Mouse (Mus musculus): Measurements from ENCODE around the gene Pptc7. TPM values are rescaled to one million over a fixed set of nuclear protein-coding genes. Genes with fewer than 3 reads are reported as not detected.
A peak's percentile ranks its signal among the peaks of the same experiment; 100 is the strongest.

The Pptc7 gene
- polyA plus RNA-seq, 1 experiment from 2014 or later: 6.5 TPM

DNA sequence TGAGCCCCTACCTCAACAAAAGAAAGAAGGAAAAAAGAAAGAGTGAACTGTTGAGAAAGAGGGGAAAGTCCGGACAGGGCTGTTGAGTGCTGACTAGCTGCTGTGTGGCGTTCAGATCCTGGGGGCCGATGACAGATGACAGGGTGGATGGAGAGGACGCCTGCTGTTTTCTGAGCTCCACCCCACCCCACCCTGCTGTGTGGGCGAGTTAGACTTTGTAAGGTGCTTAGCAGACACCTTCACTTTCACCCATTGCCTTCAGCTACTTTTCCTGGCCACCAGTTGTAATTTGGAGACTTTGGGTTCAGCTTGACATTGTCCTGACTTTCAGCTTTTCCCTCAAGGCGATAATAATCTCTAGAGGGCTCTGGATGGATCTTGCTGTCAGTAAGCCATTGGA, 7.0 kb downstream of the Pptc7 start:
- H3K27me3 ChIP-seq (replicated peaks; ENCODE audit: control insufficient read depth, insufficient read depth, low read length): no peaks in the 10 kb centered on the region
- ATAC-seq: no peak
- H3K27ac ChIP-seq (ENCODE audit: low read depth, low read length): no peak overlapping the region
- H3K9ac ChIP-seq (ENCODE audit: low read depth, low read length): no peak overlapping the region
- H3K9me3 ChIP-seq (ENCODE audit: control insufficient read depth, low read length): no peaks in the 10 kb centered on the region
- no peaks in the 10 kb centered on the region for H3K36me3 ChIP-seq (ENCODE audit: control insufficient read depth, insufficient read depth, low read length)
- H3K4me2 ChIP-seq (ENCODE audit: low read length): no peak overlapping the region
- H3K4me3 ChIP-seq (ENCODE audit: low read length): no peak overlapping the region
- H3K4me1 ChIP-seq (ENCODE audit: control insufficient read depth, insufficient read depth, low read depth, low read length): peaks cover 16% of the 10 kb centered on the region
- 58% methylated on average over 6 of the region's 6 CpGs for WGBS

DNA sequence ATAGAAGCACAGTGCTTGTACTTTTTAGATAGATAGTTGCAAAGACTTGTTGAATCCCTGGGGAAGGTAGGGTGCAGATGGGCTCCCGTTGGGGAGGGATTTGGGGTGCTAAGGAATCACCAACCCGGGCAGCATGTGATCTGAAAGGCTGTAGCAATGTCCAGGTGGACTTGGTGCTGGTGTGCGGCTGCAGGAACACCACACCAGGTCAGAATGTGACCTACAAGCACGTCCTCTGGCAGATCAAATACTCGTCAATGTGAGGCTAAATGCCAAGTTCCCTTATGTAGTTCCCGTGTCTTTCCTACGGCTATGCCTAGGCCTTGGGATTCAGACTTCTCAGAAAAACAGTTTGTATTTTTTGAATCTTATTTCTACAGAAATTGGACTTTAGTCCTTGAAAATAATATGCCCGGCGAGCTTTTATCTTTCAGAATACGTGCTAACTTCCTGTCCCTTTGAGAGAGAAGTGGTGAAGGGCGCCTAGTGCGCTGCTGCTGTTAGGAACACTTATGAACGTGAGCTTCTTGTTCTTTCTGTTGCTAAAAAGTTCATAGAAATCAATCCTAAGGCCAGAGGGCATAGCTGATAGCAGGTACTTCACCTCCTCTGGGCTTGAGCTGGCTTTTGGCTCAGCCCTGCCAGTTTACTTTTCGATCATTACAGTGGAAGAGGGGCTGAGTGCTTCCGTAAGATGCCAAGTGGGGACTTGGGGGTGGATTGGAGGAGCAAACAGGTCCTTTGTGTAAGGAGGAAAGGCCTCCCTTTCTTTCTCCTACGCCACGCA, 7.6 kb downstream of the Pptc7 start:
- peaks cover 13% of the 10 kb centered on the region for H3K4me1 ChIP-seq (ENCODE audit: control insufficient read depth, insufficient read depth, low read depth, low read length)
- WGBS: 70% methylated on average over 17 of the region's 17 CpGs
- H3K27ac ChIP-seq (ENCODE audit: low read depth, low read length): no peak overlapping the region

DNA sequence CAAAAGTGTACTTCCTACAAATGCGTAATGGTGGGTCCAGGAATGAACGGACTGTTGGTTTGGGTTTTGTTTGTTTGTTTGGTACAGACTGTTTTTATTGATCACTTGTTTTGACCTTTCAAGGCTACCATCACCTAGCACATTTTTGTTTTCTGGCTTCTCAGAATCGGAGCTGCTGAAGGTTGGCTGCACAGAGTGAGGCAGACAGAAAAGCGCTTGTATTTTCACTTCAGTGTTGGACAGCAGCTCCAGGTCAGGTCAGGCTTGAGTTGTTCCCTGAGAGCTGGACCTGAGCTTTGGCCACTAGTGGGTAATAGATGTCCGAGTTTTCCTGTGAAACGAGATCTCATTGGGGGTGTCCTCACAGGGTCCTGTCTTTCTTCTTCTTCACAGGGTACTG, 9.0 kb downstream of the Pptc7 start:
- no peak overlapping the region for H3K9ac ChIP-seq (ENCODE audit: low read depth, low read length)
- no peak overlapping the region for H3K4me3 ChIP-seq (ENCODE audit: low read length)
- no peaks in the 10 kb centered on the region for H3K36me3 ChIP-seq (ENCODE audit: control insufficient read depth, insufficient read depth, low read length)
- H3K4me1 ChIP-seq (ENCODE audit: control insufficient read depth, insufficient read depth, low read depth, low read length): peaks cover 11% of the 10 kb centered on the region
- no peaks in the 10 kb centered on the region for H3K27me3 ChIP-seq (replicated peaks; ENCODE audit: control insufficient read depth, insufficient read depth, low read length)
- no peak for ATAC-seq
- 76% methylated on average over 6 of the region's 6 CpGs for whole genome bisulfite sequencing
- H3K9me3 ChIP-seq (ENCODE audit: control insufficient read depth, low read length): no peaks in the 10 kb centered on the region
- H3K4me2 ChIP-seq (ENCODE audit: low read length): no peak overlapping the region
- no peak overlapping the region for H3K27ac ChIP-seq (ENCODE audit: low read depth, low read length)

More for the DNA sequence above, 7.6 kb downstream of the Pptc7 start:
- no peaks in the 10 kb centered on the region for H3K36me3 ChIP-seq (ENCODE audit: control insufficient read depth, insufficient read depth, low read length)
- no peak overlapping the region for H3K4me2 ChIP-seq (ENCODE audit: low read length)
- H3K4me3 ChIP-seq (ENCODE audit: low read length): no peak overlapping the region
- ATAC-seq: no peak
- no peaks in the 10 kb centered on the region for H3K9me3 ChIP-seq (ENCODE audit: control insufficient read depth, low read length)
- H3K27me3 ChIP-seq (replicated peaks; ENCODE audit: control insufficient read depth, insufficient read depth, low read length): no peaks in the 10 kb centered on the region
- H3K9ac ChIP-seq (ENCODE audit: low read depth, low read length): no peak overlapping the region

DNA sequence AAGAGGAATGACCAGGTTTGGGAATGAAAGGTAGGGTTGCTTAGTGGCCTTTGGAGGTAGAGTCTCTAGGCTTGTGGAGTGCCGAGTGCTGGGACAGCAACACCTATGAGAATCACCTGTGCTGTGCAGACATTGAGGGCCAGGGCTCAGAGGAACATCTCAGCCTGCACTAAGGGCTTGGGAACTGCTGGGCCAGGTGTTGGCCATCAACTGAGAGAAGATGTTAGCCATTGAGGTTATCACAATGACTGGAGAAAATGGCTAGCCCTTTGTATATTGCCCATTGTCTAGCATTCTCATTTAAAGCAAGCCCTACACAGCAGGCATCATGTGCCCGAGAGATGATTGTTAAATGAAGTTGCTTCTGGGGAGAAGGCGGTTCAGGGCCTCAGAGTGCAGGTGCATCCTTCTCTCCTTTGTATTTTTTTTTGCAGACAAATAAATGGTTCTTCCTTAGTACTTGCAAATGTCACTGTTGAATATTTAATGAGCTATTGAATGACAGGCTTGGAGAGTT, 10.1 kb downstream of the Pptc7 start:
- Histone ChIP-seq H3K4me1 (ENCODE audit: control insufficient read depth, insufficient read depth, low read depth, low read length) (peaks cover 11% of the 10 kb centered on the region), H3K4me3 (ENCODE audit: low read length) (no peak overlapping the region), H3K27ac (ENCODE audit: low read depth, low read length) (no peak overlapping the region), H3K9ac (ENCODE audit: low read depth, low read length) (0 out of 2 replicates have a peak overlapping the region, but pooled peaks have one; percentile 19), H3K36me3 (ENCODE audit: control insufficient read depth, insufficient read depth, low read length) (no peaks in the 10 kb centered on the region), H3K4me2 (ENCODE audit: low read length) (no peak overlapping the region), H3K9me3 (ENCODE audit: control insufficient read depth, low read length) (no peaks in the 10 kb centered on the region), H3K27me3 (replicated peaks; ENCODE audit: control insufficient read depth, insufficient read depth, low read length) (no peaks in the 10 kb centered on the region)
- WGBS: 44% methylated on average over 3 of the region's 3 CpGs
- no peak for ATAC-seq

DNA sequence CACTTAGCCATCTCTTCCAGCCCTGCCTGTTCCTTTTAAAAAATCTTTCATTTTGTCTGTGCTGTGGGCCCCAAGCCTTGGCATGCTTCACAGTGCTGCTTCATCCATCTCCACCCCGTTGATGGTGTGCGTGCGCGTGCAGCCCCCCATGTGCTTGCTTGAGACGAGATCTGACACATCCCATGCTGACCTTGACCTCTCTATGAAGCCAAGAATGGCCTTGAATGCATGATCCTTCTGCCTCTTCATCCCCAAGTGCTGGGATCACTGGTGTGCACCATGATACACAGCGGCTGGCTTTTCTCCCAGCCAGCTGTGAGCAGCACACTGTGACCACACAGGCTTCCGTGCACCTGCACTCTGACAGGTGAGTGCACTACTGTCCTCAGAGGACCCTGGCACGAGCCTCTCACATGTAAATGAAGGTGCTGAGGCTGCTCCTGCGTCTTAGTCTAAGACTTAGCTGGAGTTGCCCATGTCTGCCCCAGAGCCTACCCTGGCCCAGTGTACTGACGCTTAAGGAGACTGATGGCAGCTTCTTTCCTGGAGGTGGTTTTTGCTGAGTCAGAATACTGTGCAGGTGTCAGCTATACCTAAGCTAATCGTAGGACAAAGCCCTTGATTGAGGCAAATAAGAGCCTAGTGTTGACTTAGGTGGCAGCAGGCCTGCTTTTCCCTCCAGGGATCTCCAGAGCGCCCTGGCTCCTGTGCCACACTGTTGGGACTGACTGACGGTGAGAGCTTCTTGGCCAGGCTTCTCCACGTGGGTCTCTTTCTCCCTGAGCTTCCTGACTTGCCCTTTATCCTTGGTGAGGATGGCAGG, 11.2 kb downstream of the Pptc7 start:
- no peak overlapping the region for H3K27ac ChIP-seq (ENCODE audit: low read depth, low read length)
- no peak overlapping the region for H3K4me3 ChIP-seq (ENCODE audit: low read length)
- no peak overlapping the region for H3K4me2 ChIP-seq (ENCODE audit: low read length)
- no peak overlapping the region for H3K9ac ChIP-seq (ENCODE audit: low read depth, low read length)
- H3K9me3 ChIP-seq (ENCODE audit: control insufficient read depth, low read length): no peaks in the 10 kb centered on the region
- H3K4me1 ChIP-seq (ENCODE audit: control insufficient read depth, insufficient read depth, low read depth, low read length): peaks cover 11% of the 10 kb centered on the region
- H3K27me3 ChIP-seq (replicated peaks; ENCODE audit: control insufficient read depth, insufficient read depth, low read length): no peaks in the 10 kb centered on the region
- ATAC-seq: no peak; the same call in 1 of the 2 replicates
- no peaks in the 10 kb centered on the region for H3K36me3 ChIP-seq (ENCODE audit: control insufficient read depth, insufficient read depth, low read length)
- 63% methylated on average over 14 of the region's 14 CpGs for WGBS

DNA sequence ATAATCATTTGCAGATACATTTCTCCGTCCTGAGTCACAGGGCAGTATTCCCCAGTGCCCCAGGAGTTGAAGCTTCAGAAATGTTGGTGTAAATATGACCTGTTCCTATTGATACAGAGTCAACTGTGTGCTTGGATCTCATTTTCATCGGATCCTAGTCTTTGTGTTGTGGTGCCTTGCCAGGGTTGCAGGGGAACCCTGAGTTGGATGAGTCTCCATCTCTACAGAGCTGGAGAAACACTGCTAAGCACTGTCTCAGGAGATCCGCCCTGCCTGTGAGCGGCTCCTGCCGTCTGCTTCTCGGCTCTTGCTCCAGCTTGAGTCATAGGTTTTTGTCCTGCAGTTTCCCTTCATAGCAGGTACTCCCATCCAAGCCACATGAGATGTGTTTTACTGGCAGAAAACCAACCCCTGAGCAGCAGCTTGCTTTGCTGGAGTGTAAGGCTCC, 15.9 kb downstream of the Pptc7 start:
- H3K9ac ChIP-seq (ENCODE audit: low read depth, low read length): no peak overlapping the region
- ATAC-seq: no peak
- H3K4me2 ChIP-seq (ENCODE audit: low read length): no peak overlapping the region
- no peak overlapping the region for H3K4me3 ChIP-seq (ENCODE audit: low read length)
- H3K9me3 ChIP-seq (ENCODE audit: control insufficient read depth, low read length): no peaks in the 10 kb centered on the region
- 87% methylated on average over 6 of the region's 6 CpGs for WGBS
- H3K27ac ChIP-seq (ENCODE audit: low read depth, low read length): no peak overlapping the region
- no peaks in the 10 kb centered on the region for H3K27me3 ChIP-seq (replicated peaks; ENCODE audit: control insufficient read depth, insufficient read depth, low read length)
- no peaks in the 10 kb centered on the region for H3K36me3 ChIP-seq (ENCODE audit: control insufficient read depth, insufficient read depth, low read length)
- H3K4me1 ChIP-seq (ENCODE audit: control insufficient read depth, insufficient read depth, low read depth, low read length): peaks cover 13% of the 10 kb centered on the region

DNA sequence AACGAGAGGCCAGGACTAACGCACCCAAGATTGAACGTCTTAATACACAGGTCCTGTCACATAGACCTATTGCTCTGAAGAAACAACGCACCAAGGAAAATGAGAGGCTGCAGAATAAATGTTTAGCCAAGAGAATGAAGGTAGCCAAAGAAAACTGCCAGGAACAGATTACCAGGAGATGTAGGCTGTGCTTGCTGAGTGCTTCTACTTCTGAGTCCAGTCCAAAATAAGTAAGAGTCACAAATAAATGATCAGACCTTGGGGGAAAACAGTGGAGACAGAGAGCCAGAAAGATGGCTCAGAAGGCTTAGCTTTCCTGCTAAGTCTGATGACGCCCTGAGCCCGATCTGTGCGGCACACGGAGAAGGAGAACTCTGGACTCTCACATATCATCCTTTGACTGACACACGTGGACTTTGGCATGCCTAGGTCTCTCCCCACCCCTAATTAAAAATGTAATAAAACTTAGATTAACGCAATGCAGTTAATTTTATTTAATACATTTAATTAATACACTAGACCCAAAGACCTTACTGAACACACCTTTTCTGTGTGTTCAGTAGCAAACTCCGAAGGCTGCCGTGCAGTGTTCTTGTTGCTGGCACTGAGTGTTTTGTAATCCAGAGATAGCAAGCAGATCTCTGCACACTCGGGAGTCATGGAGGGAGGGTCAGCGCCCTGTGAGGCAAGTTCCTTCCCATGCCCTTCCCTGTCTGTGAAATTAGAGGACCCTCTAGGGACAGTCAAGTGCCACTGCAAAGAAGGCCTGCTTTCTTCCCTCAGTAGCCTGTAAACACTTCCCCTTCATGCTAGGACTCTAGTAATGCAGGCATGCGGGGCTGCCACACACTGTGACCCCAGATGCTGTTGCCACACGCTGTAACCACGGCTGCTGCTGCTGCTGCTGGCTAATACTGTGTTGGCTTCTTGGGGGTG, 18.9 kb downstream of the Pptc7 start:
- ATAC-seq: 0 out of 2 replicates have a peak, but pooled peaks have one; percentile 37
- Histone ChIP-seq H3K4me2 (ENCODE audit: low read length) (no peak overlapping the region), H3K9ac (ENCODE audit: low read depth, low read length) (peak overlapping the region; percentile 11; the same call in 1 of the 2 replicates), H3K36me3 (ENCODE audit: control insufficient read depth, insufficient read depth, low read length) (no peaks in the 10 kb centered on the region), H3K27ac (ENCODE audit: low read depth, low read length) (0 out of 2 replicates have a peak overlapping the region, but pooled peaks have one; percentile 12), H3K4me3 (ENCODE audit: low read length) (no peak overlapping the region), H3K4me1 (ENCODE audit: control insufficient read depth, insufficient read depth, low read depth, low read length) (peaks cover 13% of the 10 kb centered on the region), H3K9me3 (ENCODE audit: control insufficient read depth, low read length) (no peaks in the 10 kb centered on the region), H3K27me3 (replicated peaks; ENCODE audit: control insufficient read depth, insufficient read depth, low read length) (no peaks in the 10 kb centered on the region)
- 67% methylated on average over 17 of the region's 17 CpGs for WGBS

DNA sequence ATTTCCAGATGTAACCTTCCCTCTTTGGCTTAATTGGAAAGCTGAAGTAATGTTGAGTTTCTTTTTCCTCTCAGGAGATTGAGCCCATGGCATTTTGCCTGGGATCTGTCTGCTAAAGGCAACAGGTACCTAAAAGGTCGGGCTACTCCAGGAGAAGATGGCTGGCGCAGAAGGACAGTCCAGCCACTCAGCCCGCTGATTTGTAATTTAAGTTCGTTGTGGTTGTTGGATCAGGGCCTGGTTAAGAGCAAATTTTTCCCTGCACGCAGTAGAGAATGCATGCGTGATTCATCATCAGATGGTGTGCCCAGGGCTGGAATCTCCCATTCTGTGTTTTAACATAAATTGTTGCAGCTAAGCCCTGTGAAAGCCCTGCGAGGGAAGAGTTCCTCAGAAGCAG, 19.8 kb downstream of the Pptc7 start:
- Histone ChIP-seq H3K4me2 (ENCODE audit: low read length) (no peak overlapping the region), H3K4me1 (ENCODE audit: control insufficient read depth, insufficient read depth, low read depth, low read length) (peaks cover 13% of the 10 kb centered on the region), H3K27ac (ENCODE audit: low read depth, low read length) (no peak overlapping the region; the same call in 1 of the 2 replicates), H3K4me3 (ENCODE audit: low read length) (no peak overlapping the region), H3K36me3 (ENCODE audit: control insufficient read depth, insufficient read depth, low read length) (no peaks in the 10 kb centered on the region), H3K9me3 (ENCODE audit: control insufficient read depth, low read length) (no peaks in the 10 kb centered on the region), H3K9ac (ENCODE audit: low read depth, low read length) (no peak overlapping the region; the same call in 1 of the 2 replicates), H3K27me3 (replicated peaks; ENCODE audit: control insufficient read depth, insufficient read depth, low read length) (no peaks in the 10 kb centered on the region)
- WGBS: 88% methylated on average over 7 of the region's 7 CpGs
- no peak for ATAC-seq
